Mouse (Mus musculus) spleen, adult 10 weeks (tissue): ENCODE results near the gene Thap8. TPM values are rescaled to one million over a fixed set of nuclear protein-coding genes. Genes with fewer than 3 reads are reported as not detected.

ENCODE experiments used
- polyA plus RNA-seq: library from polyadenylated mRNA; stranded (reverse); fragments of 350-450 nt; fragmentation: Illumina TruSeq; extraction: RNeasy Lipid Tissue Mini Kit (QIAGEN cat#74804); gene quantifications from one replicate; pipeline ENCODE4 v1.2.3, GENCODE M21; 2015; ENCODE audit warnings: low replicate concordance; ENCODE audit not compliant: insufficient read depth

Thap8 gene
- 0.23 TPM for polyA plus RNA-seq

DNA sequence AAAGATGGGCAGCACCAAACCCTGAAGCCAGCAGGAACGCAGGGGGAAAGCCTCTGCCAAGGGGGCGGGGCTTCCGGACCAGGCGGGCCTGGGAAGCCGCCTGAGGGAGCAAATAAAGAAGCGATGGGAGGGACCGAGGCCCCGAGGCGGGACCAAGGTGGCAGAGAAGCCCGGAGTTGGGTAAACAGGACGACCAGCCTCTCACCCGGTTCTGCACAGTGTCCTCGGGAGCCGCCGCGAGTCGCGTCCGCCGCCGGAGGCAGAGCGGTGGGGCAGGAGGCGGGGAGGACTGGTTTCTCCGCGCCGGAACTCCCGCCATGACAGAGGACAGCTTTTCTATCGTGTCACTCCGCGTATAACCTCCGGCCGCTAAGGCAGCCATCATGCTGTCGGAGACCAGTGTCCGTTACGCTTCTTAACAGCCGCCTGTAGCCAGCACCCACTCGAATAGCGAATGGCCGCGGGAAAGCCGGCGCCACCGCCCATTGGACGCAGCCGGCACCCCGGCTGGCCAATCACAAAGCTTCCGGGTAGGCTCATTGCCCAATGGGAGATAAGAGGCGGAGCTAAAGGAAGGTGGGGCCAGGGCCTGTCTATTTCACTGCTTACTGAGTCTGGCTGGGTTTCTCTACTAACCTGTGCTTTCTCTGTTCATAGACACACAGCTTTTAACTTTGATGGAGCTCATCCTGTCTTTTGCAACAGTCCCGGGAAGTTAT lies at the start of gene Thap8, which contains the start of gene Wdr62:
TSS of gene Thap8 (plus strand) at position 144 of the 719 bp plus-strand sequence.
TSS of gene Wdr62 (minus strand) at position 469 of the 719 bp plus-strand sequence.

DNA sequence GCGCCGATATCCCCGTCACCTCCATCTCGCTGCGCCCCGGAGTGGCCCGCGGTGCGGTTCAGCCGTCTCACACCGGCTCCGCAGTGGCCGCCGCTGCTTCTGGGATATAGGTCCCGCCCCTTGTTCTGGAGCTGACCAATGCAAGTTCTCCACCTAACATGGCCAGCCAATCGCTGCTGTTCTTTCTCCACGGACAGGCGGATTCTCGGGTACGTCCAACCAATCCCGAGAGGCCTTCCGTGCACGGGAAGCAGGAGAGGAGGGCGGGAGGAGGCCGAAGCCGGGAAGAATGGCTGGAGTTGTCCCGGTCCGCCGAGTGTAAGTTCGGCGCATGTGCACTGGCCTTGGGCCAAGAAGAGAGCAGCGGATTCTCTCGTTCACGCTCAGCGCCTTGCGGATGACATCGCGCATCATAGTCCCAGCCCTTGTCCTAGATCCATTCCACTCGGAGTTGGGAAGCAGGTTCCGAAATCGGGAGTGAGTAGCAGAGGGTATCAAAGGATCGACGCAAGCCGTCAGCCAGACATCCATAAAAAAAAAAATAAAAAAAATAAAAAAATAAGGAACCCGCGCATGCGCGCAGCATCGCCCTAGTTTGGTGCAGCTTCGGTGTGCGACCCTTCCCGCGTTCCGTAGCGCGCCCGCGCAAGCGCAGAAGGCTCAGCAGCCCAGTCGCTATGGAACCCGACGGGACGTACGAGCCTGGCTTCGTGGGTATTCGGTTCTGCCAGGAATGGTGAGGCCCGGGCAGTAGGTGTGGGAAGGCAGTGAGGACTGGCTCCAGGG lies 48.0 kb upstream of the Thap8 start, which contains the start of the genes Polr2i and Tbcb:
TSS of gene Polr2i (plus strand) at position 280 of the 786 bp plus-strand sequence.
TSS of gene Tbcb (minus strand) at position 604 of the 786 bp plus-strand sequence.

DNA sequence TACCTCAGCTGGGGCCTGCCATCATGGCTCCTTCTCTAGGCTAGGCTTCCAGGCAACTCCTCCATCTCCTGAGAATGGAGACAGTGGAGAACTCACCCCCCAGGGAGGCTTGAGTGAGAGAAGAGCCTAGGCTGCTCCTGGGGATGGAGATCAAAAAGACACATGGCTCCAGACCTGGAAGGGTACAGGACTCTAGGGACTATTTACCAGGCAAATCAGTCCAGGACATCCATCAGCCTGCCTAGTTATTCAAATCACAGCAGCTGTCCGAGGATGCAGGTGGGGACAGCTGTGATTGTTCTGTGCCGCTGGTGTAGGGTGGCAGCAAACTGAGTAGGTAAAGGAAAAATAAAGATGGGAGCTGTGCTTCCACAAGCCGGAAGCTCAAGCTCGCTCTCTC lies 44.3 kb upstream of the Thap8 start, which contains the start of gene Ovol3:
TSS of gene Ovol3 (minus strand) at position 101 of the 400 bp plus-strand sequence.

DNA sequence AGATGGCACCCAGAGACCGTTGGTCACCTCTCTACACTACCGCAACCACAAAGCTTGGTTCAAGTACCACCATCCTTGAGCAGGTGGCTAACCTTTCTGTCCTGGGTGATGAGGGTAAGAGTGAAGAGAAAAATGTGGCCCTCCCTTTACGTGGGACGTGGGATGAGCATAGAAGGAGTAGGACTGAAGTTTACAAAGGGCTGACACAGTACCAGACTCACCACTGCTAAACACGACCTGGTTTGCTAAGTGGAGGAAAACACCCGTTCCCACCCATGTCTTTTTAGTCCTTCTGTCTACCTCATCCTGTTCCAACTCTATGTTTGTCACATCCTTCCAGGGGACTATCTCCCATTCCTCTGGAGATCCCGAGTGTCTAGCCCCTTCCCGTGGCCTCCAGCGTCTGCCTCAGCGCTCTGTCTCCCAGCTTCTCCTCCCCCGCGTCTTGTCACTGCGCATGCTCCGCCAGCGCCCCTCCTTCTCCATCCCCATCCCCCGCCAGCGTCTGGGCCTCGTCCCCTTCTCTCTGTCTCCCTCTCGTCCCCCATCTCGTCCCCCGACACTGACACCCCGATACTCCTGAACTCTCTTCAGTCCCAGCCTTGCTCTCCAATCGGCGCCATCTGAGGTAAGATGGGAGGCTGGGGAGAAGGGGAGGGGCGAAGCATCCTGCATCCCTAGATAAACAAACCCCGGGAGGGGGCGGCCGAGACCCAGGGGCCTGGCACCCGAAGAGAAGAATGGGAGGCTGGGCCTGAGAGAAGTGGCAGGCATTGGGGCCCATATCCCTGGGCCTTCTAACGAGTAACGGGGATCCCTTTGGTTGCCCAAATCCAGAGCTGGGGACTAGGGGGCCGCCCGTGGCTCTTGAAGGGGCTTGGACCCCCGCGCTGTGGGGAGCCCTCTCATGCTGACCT lies 11.6 kb downstream of the Thap8 start, which contains the start of gene Clip3:
TSS of gene Clip3 (plus strand) at position 514 of the 917 bp plus-strand sequence.

DNA sequence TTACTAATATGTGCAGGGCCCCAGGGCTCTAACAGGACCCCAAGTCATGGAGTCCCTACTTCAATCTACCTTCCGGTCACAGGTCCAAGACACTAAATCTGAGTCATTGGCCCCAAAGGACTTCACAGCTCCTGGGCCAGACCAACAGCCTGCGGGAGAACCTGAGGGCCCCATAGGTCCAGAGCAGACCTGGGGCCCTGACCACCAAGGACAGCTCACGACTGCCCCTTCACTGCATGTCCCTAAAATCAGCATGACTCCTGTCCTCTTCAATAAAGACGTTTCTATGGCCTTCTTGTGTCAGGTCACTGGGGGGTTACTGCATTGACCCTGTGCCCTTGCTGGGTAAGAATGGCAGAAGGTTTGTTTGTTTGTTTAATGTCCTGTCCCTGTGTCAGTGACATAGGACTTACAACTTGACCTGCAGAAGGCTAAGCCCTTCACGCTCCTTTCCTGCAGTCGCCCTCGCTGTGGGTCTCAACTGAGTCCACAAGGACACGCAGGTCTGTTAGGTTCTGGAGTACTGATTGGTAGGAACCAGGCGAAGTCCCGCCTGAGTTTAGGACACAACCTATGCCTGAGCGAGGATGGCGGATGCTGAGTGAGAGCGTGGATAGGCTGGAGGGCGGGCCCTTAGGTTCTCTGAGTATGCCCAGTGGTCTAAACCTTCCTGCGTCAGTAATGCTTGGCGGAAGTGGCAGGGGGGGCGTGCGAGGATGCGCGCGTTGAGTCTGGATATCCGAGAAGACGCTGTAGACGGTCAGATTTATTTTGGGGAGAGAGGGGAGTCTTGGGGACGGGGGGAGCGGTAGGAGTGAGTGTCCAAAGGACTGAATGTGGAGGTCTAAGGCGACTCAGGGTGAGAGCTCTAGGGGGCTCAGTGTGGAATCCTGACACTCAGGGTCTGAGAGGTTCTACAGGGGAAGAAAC lies 28.4 kb downstream of the Thap8 start, which contains the start of gene Alkbh6:
TSS of gene Alkbh6 (plus strand) at position 642 of the 930 bp plus-strand sequence.

DNA sequence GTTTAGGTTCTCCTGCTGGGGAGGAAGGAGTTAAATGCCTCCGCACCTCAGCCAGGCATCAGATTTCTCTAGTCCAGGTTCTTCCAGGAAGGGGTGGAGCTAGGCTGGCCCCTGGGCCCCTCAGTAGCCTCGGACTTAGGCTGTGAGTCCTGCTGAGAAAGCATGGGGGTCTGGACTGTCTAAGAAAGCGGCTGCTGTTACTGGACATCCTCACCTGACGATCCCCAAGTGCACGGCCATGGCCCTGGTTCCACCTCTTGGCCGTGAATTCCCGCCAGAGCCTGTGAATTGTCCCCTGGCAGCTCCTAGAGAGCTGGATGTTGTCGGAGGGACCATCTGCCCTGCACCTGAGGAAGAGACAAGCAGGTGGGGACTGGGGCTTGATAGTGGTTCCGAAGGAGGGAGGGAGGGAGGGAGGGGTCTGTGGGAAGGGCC lies 34.8 kb downstream of the Thap8 start, which contains the start of gene Syne4:
TSS of gene Syne4 (plus strand) at position 87 of the 435 bp plus-strand sequence.

GRCm38 (mm10) chr7:30321539-30322284 lies 41.8 kb downstream of the Thap8 start, which contains the start of gene E130208F15Rik:
E130208F15Rik (plus strand) TSS chr7:30321740.

DNA sequence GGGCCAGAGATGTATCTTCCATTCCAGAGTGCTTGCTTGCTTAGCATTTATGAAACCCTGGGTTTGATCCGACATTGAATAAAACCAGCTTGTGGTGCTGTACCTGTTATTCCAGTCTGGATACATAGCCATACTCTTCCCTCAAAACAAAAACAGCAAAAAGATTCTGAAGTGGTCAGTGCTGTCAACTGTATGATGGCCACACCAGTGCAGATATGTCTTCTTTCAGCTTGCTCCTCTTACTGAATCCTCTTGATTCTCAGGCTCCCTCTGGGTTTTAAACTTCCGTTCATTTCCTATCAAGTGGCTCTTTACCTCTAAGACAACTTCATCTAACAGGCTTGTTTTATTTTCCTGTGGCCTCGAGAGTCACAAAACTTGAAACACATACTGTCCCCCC lies 43.9 kb downstream of the Thap8 start, which contains the start of gene Sdhaf1:
TSS of gene Sdhaf1 (minus strand) at position 101 of the 400 bp plus-strand sequence.

Other genes starting within 250 kb of the Thap8 start
- 6.0 TPM for gene Zfp14, start 228.7 kb upstream of the Thap8 start, polyA plus RNA-seq
- gene Zfp82, start 207.2 kb upstream of the Thap8 start, polyA plus RNA-seq, result 10.2 TPM
- gene Gm26920, start 189.7 kb upstream of the Thap8 start, polyA plus RNA-seq, result 1.5 TPM
- 10.1 TPM for gene Zfp566, start 189.6 kb upstream of the Thap8 start, polyA plus RNA-seq
- gene Zfp260, start 185.3 kb upstream of the Thap8 start, polyA plus RNA-seq, result 76.0 TPM
- gene Zfp382, start 158.2 kb upstream of the Thap8 start, polyA plus RNA-seq, result 8.5 TPM
- 56.8 TPM for gene Zfp146, start 110.3 kb upstream of the Thap8 start, polyA plus RNA-seq
- gene Cox7a1, start 96.0 kb upstream of the Thap8 start, polyA plus RNA-seq, result not detected
- gene Capns1, start 81.3 kb upstream of the Thap8 start, polyA plus RNA-seq, result 236 TPM
- 7.5 TPM for gene Polr2i, start 48.1 kb upstream of the Thap8 start, polyA plus RNA-seq
- gene Tbcb, start 47.8 kb upstream of the Thap8 start, polyA plus RNA-seq, result 39.6 TPM
- not detected for gene Ovol3, start 44.4 kb upstream of the Thap8 start, polyA plus RNA-seq
- 3.9 TPM for gene Wdr62, start 325 bp downstream of the Thap8 start, polyA plus RNA-seq
- 15.0 TPM for gene Clip3, start 11.6 kb downstream of the Thap8 start, polyA plus RNA-seq
- 25.9 TPM for gene Alkbh6, start 28.6 kb downstream of the Thap8 start, polyA plus RNA-seq
- 3.6 TPM for gene Syne4, start 34.7 kb downstream of the Thap8 start, polyA plus RNA-seq
- 1.0 TPM for gene E130208F15Rik, start 41.6 kb downstream of the Thap8 start, polyA plus RNA-seq
- 12.5 TPM for gene Sdhaf1, start 43.8 kb downstream of the Thap8 start, polyA plus RNA-seq
- 0.40 TPM for gene Lrfn3, start 82.7 kb downstream of the Thap8 start, polyA plus RNA-seq
- gene Tyrobp, start 133.7 kb downstream of the Thap8 start, polyA plus RNA-seq, result 399 TPM
- 34.7 TPM for gene Hcst, start 139.8 kb downstream of the Thap8 start, polyA plus RNA-seq
- gene Nfkbid, start 141.6 kb downstream of the Thap8 start, polyA plus RNA-seq, result 36.4 TPM
- gene Aplp1, start 165.4 kb downstream of the Thap8 start, polyA plus RNA-seq, result 0.81 TPM
- not detected for gene Kirrel2, start 177.6 kb downstream of the Thap8 start, polyA plus RNA-seq
- gene Nphs1, start 178.2 kb downstream of the Thap8 start, polyA plus RNA-seq, result 0.26 TPM
- not detected for gene Prodh2, start 213.5 kb downstream of the Thap8 start, polyA plus RNA-seq